Mouse (Mus musculus) CH12.LX (cell line): ENCODE measurements around the gene Stox2.

Source experiments
- CHD2 ChIP-seq: IDR thresholded peaks from 2 replicates; pipeline ENCODE4 v1.6.1; 2011; ENCODE audit warnings: low read length, improper control_type of control experiment
- CTCF ChIP-seq, 2 experiments: IDR thresholded peaks in 1 of 2; conservative IDR thresholded peaks in 1 of 2; 2 replicates each; pipeline ENCODE4 v1.5.1; 2011 to 2012; ENCODE audit warnings: low read depth in 2 of 2, low read length in 2 of 2, improper control_type of control experiment in 1 of 2, inconsistent platforms in 1 of 2, mild to moderate bottlenecking in 1 of 2, moderate library complexity in 1 of 2
- E2F4 ChIP-seq: IDR thresholded peaks from 2 replicates; pipeline ENCODE4 v1.6.1; 2011; ENCODE audit warnings: low read depth, low read length, improper control_type of control experiment; ENCODE audit not compliant: insufficient replicate concordance
- EP300 ChIP-seq: IDR thresholded peaks from 2 replicates; pipeline ENCODE4 v1.6.1; 2011; ENCODE audit warnings: low read length, improper control_type of control experiment
- ETS1 ChIP-seq: conservative IDR thresholded peaks from 2 replicates; pipeline ENCODE4 v1.6.1; 2012; ENCODE audit warnings: low read depth, mild to moderate bottlenecking, inconsistent platforms, low read length, improper control_type of control experiment, moderate library complexity
- JUND ChIP-seq: conservative IDR thresholded peaks from 2 replicates; pipeline ENCODE4 v1.6.1; 2011; ENCODE audit warnings: low read depth, low read length, improper control_type of control experiment
- MAX ChIP-seq: IDR thresholded peaks from 2 replicates; pipeline ENCODE4 v1.6.1; 2011; ENCODE audit warnings: low read length, improper control_type of control experiment
- MXI1 ChIP-seq: IDR thresholded peaks from 2 replicates; pipeline ENCODE4 v1.6.1; 2011; ENCODE audit warnings: mild to moderate bottlenecking, low read depth, low read length, improper control_type of control experiment
- POLR2A ChIP-seq: IDR thresholded peaks from 2 replicates; pipeline ENCODE4 v1.6.1; 2011; ENCODE audit warnings: low read depth, mild to moderate bottlenecking, improper control_type of control experiment, low read length
- POLR2AphosphoS2 ChIP-seq: IDR thresholded peaks from 2 replicates; pipeline ENCODE4 v1.6.1; 2011; ENCODE audit warnings: low read depth, low read length, improper control_type of control experiment
- RAD21 ChIP-seq: IDR thresholded peaks from 2 replicates; pipeline ENCODE4 v1.6.1; 2011; ENCODE audit warnings: low read depth, mild to moderate bottlenecking, low read length, improper control_type of control experiment, moderate library complexity
- ZC3H11A ChIP-seq: IDR thresholded peaks from 2 replicates; pipeline ENCODE4 v1.6.1; 2012; ENCODE audit warnings: low read depth, mild to moderate bottlenecking, inconsistent platforms, low read length, improper control_type of control experiment

GRCm38 (mm10) chr8:47134736-47135135, 311.4 kb downstream of the Stox2 start:
- TF ChIP-seq POLR2A, result no peak
- TF ChIP-seq POLR2AphosphoS2, result no peak
- TF ChIP-seq MXI1, result no peak
- TF ChIP-seq CHD2, result no peak
- TF ChIP-seq RAD21, result no peak
- no peak for TF ChIP-seq E2F4
- no peak for TF ChIP-seq CTCF (conservative IDR thresholded peaks at IDR 0.05 in 1 of 2, IDR thresholded peaks at IDR 0.05 in 1 of 2; ENCODE audit: low read depth in 2 of 2, low read length in 2 of 2)
- no peak for TF ChIP-seq EP300
- TF ChIP-seq ETS1, result no peak
- no peak for TF ChIP-seq MAX
- no peak for TF ChIP-seq JUND
- TF ChIP-seq ZC3H11A, result no peak
